ENCODE assay signal across 24 mouse cellular contexts in genomic region chr6:57329394-57329793, GRCm38 (mm10). TPM values are rescaled to one million over a fixed set of nuclear protein-coding genes. Genes with fewer than 3 reads are reported as not detected.
"Had no signal": no experiment of that assay in that cellular context is flagged by ENCODE, and none has a peak within 500 bp of the region (broad histone marks: within the 10 kb centered on the region; RNA-seq: fewer than 3 reads in every experiment).

Gene Vmn1r16, minus strand, starts transcription at chr6:57329494.

- H3K9ac ChIP-seq: neural tube, embryonic 13.5 days; neural tube, embryonic 15.5 days; stomach, embryonic 15.5 days had no signal

- H3K4me2 ChIP-seq: neural tube, embryonic 13.5 days; neural tube, embryonic 15.5 days; stomach, embryonic 15.5 days had no signal

- H3K4me3 ChIP-seq: neural tube, embryonic 13.5 days; neural tube, embryonic 15.5 days; stomach, embryonic 15.5 days had no signal

- H3K27me3 ChIP-seq: neural tube, embryonic 13.5 days; neural tube, embryonic 15.5 days; stomach, embryonic 15.5 days had no signal

- H3K36me3 ChIP-seq: neural tube, embryonic 13.5 days; neural tube, embryonic 15.5 days; stomach, embryonic 15.5 days had no signal

- H3K27ac ChIP-seq: neural tube, embryonic 13.5 days; neural tube, embryonic 15.5 days; stomach, embryonic 15.5 days; stomach, postnatal 0 days had no signal

- DNase-seq: retina, postnatal 1 day; right cerebral cortex, adult 18-20 months; right cerebral cortex, postnatal 14 days; right cerebral cortex, postnatal 25 days; right cerebral cortex, postnatal 4 days; spleen, adult 18-20 months; thymus, adult 18-20 months; thymus, adult 2 months; thymus, postnatal 14 days; thymus, postnatal 25 days; thymus, postnatal 36 days; thymus, postnatal 4 days had no signal

- H3K4me1 ChIP-seq: neural tube, embryonic 13.5 days; neural tube, embryonic 15.5 days; stomach, embryonic 15.5 days had no signal

- H3K9me3 ChIP-seq: neural tube, embryonic 13.5 days; neural tube, embryonic 15.5 days; stomach, embryonic 15.5 days had no signal

RNA-seq across cellular contexts. Expression of gene Vmn1r16, which starts in this region (rescaled TPM):
- polyA plus RNA-seq: neural tube, embryonic 13.5 days; neural tube, embryonic 14.5 days; neural tube, embryonic 15.5 days; small intestine, adult 2 months; spleen, adult 2 months; stomach, embryonic 14.5 days; stomach, embryonic 15.5 days; stomach, embryonic 16.5 days; stomach, postnatal 0 days; testis, adult 2 months; thymus, adult 2 months; thymus, postnatal 0 days; urinary bladder, adult 2 months had no signal
